Mouse (Mus musculus) neural tube, embryonic 11.5 days (tissue): Measurements from ENCODE around the gene Nceh1. TPM values are rescaled to one million over a fixed set of nuclear protein-coding genes. Genes with fewer than 3 reads are reported as not detected.

Experiments used
- ATAC-seq: fragments of 200-750 bp; cut with Nextera tagmentation; 2 replicates; pipeline ENCODE4 v1.8.0; 2017; ENCODE audit warnings: moderate number of reproducible peaks, mild to moderate bottlenecking, moderate TSS enrichment, moderate library complexity; ENCODE audit not compliant: insufficient read depth, low FRiP score, low TSS enrichment
- DNase-seq: peaks from one replicate; pipeline ENCODE4 v3.0.0-alpha.2; 2015; ENCODE audit warnings: low spot score
- H3K27ac ChIP-seq: fragments of 300-500 bp; sonication (generic); 2 replicates; pipeline ENCODE4 v1.5.1; 2014; ENCODE audit warnings: low read depth, mild to moderate bottlenecking, low read length
- H3K27me3 ChIP-seq: fragments of 300-500 bp; sonication (generic); 2 replicates; pipeline ENCODE4 v1.6.1; 2014; ENCODE audit warnings: mild to moderate bottlenecking, low read length, mixed read lengths; ENCODE audit not compliant: control insufficient read depth, insufficient read depth
- H3K36me3 ChIP-seq: fragments of 300-500 bp; sonication (generic); 2 replicates; pipeline ENCODE4 v1.6.1; 2014; ENCODE audit warnings: mild to moderate bottlenecking, low read length, moderate library complexity, mixed read lengths; ENCODE audit not compliant: control insufficient read depth, insufficient read depth
- H3K4me1 ChIP-seq: fragments of 300-500 bp; sonication (generic); 2 replicates; pipeline ENCODE4 v1.6.1; 2014; ENCODE audit warnings: low read length, mixed read lengths; ENCODE audit not compliant: control insufficient read depth, insufficient read depth
- H3K4me2 ChIP-seq: fragments of 300-500 bp; sonication (generic); 2 replicates; pipeline ENCODE4 v1.6.1; 2014; ENCODE audit warnings: low read depth, mild to moderate bottlenecking, moderate library complexity
- H3K4me3 ChIP-seq: fragments of 300-500 bp; sonication (generic); 2 replicates; pipeline ENCODE4 v1.5.1; 2014; ENCODE audit warnings: low read depth, low read length
- H3K9ac ChIP-seq: fragments of 300-500 bp; sonication (generic); 2 replicates; pipeline ENCODE4 v1.6.1; 2014; ENCODE audit warnings: mild to moderate bottlenecking, low read length
- H3K9me3 ChIP-seq: fragments of 300-500 bp; sonication (generic); 2 replicates; pipeline ENCODE4 v1.6.1; 2016; ENCODE audit warnings: low read length; ENCODE audit not compliant: control insufficient read depth
- WGBS: fragments of 180-500 bp; shearing (Covaris S2); extraction: QIAGEN DNeasy Blood & Tissue Kit; methylation state at CpG from one replicate; pipeline ENCODE4 v1.1.7; 2014; 5-methylcytosine and 5-hydroxymethylcytosine counted together
- polyA plus RNA-seq: library from polyadenylated mRNA; unstranded; fragments of >200 nt; fragmentation: Nextera tagmentation; extraction: Ambion mirVana; gene quantifications from 2 replicates; pipeline ENCODE4 v1.2.1, GENCODE M21; 2014

Nceh1 gene
- polyA plus RNA-seq, 1 experiment from 2014 or later = 4.0 TPM

- Histone ChIP-seq H3K36me3 (no peaks in the 10 kb centered on the region), H3K4me1 (0 out of 2 replicates have a peak, but pooled peaks cover 4% of the 10 kb centered on the region), H3K4me3 (no peak overlapping the region), H3K9ac (no peak overlapping the region), H3K4me2 (no peak overlapping the region), H3K27me3 (no peaks in the 10 kb centered on the region), H3K9me3 (no peaks in the 10 kb centered on the region), H3K27ac (no peak overlapping the region)
- DNase-seq (no peak), ATAC-seq (no peak)
- WGBS = 69% methylated on average over 7 of the region's 7 CpGs
These were observed 27.5 kb downstream of the Nceh1 start for GRCm38 (mm10) chr3:27210271-27210670.

- WGBS = 82% methylated on average over 8 of the region's 8 CpGs
- ATAC-seq (no peak), DNase-seq (no peak)
- H3K4me2 ChIP-seq = no peak overlapping the region
- H3K27me3 ChIP-seq = no peaks in the 10 kb centered on the region
- H3K4me3 ChIP-seq = no peak overlapping the region
- H3K9me3 ChIP-seq = no peaks in the 10 kb centered on the region
- H3K4me1 ChIP-seq = no peaks in the 10 kb centered on the region
- no peaks in the 10 kb centered on the region for H3K36me3 ChIP-seq
- no peak overlapping the region for H3K9ac ChIP-seq
- H3K27ac ChIP-seq = no peak overlapping the region
These were observed 31.5 kb downstream of the Nceh1 start for GRCm38 (mm10) chr3:27214016-27214816.

GRCm38 (mm10) chr3:27217331-27217730 is 34.6 kb downstream of the Nceh1 start:
- Histone ChIP-seq H3K4me3 (no peak overlapping the region), H3K36me3 (no peaks in the 10 kb centered on the region), H3K4me1 (no peaks in the 10 kb centered on the region), H3K9me3 (no peaks in the 10 kb centered on the region), H3K9ac (no peak overlapping the region), H3K27me3 (no peaks in the 10 kb centered on the region), H3K4me2 (no peak overlapping the region), H3K27ac (no peak overlapping the region)
- WGBS = 90% methylated on average over 7 of the region's 7 CpGs
- DNase-seq (no peak), ATAC-seq (no peak)

- no peak overlapping the region for H3K4me2 ChIP-seq
- H3K4me3 ChIP-seq = no peak overlapping the region
- H3K36me3 ChIP-seq = no peaks in the 10 kb centered on the region
- no peak for ATAC-seq
- no peak overlapping the region for H3K9ac ChIP-seq
- no peak for DNase-seq
- no peak overlapping the region for H3K27ac ChIP-seq
- H3K9me3 ChIP-seq = no peaks in the 10 kb centered on the region
- WGBS = 95% methylated on average over 5 of the region's 5 CpGs
- H3K4me1 ChIP-seq = no peaks in the 10 kb centered on the region
- no peaks in the 10 kb centered on the region for H3K27me3 ChIP-seq
These were observed 35.8 kb downstream of the Nceh1 start for GRCm38 (mm10) chr3:27218604-27219003.

- no peak for DNase-seq
- H3K9ac ChIP-seq = no peak overlapping the region
- no peaks in the 10 kb centered on the region for H3K9me3 ChIP-seq
- H3K27ac ChIP-seq = no peak overlapping the region
- no peaks in the 10 kb centered on the region for H3K27me3 ChIP-seq
- H3K4me3 ChIP-seq = no peak overlapping the region
- ATAC-seq = no peak
- no peaks in the 10 kb centered on the region for H3K4me1 ChIP-seq
- 76% methylated on average over 2 of the region's 2 CpGs for WGBS
- no peaks in the 10 kb centered on the region for H3K36me3 ChIP-seq
- no peak overlapping the region for H3K4me2 ChIP-seq
These were observed 39.3 kb downstream of the Nceh1 start for GRCm38 (mm10) chr3:27222052-27222451.

- no peaks in the 10 kb centered on the region for H3K27me3 ChIP-seq
- H3K4me2 ChIP-seq = no peak overlapping the region
- 82% methylated on average over 17 of the region's 17 CpGs for WGBS
- H3K27ac ChIP-seq = no peak overlapping the region
- DNase-seq (no peak), ATAC-seq (no peak)
- H3K9me3 ChIP-seq = no peaks in the 10 kb centered on the region
- H3K4me3 ChIP-seq = no peak overlapping the region
- H3K4me1 ChIP-seq = no peaks in the 10 kb centered on the region
- H3K9ac ChIP-seq = no peak overlapping the region
- H3K36me3 ChIP-seq = no peaks in the 10 kb centered on the region
These were observed 39.7 kb downstream of the Nceh1 start for GRCm38 (mm10) chr3:27222488-27222887.

GRCm38 (mm10) chr3:27227629-27228453 is 45.1 kb downstream of the Nceh1 start:
- H3K27ac ChIP-seq = no peak overlapping the region
- H3K4me2 ChIP-seq = no peak overlapping the region
- WGBS = 85% methylated on average over 3 of the region's 3 CpGs
- H3K9me3 ChIP-seq = no peaks in the 10 kb centered on the region
- DNase-seq = no peak
- no peak for ATAC-seq
- H3K9ac ChIP-seq = no peak overlapping the region
- H3K27me3 ChIP-seq = no peaks in the 10 kb centered on the region
- no peaks in the 10 kb centered on the region for H3K4me1 ChIP-seq
- no peaks in the 10 kb centered on the region for H3K36me3 ChIP-seq
- no peak overlapping the region for H3K4me3 ChIP-seq

GRCm38 (mm10) chr3:27228530-27229309 is 46.0 kb downstream of the Nceh1 start:
- no peaks in the 10 kb centered on the region for H3K9me3 ChIP-seq
- H3K4me3 ChIP-seq = no peak overlapping the region
- H3K9ac ChIP-seq = no peak overlapping the region
- no peaks in the 10 kb centered on the region for H3K27me3 ChIP-seq
- H3K4me2 ChIP-seq = no peak overlapping the region
- H3K36me3 ChIP-seq = no peaks in the 10 kb centered on the region
- H3K27ac ChIP-seq = no peak overlapping the region
- whole genome bisulfite sequencing = 73% methylated on average over 11 of the region's 11 CpGs
- no peaks in the 10 kb centered on the region for H3K4me1 ChIP-seq
- ATAC-seq = no peak
- DNase-seq = no peak
